Mouse (Mus musculus) macrophage (primary cell): ENCODE measurements at regions not wholly inside any gene's neighbourhood (a gene's known extent, or its start where the extent isn't known, plus 50 kb on each side); places are given as distances from the start of the nearest gene placed in this dataset.

ENCODE experiments used
- H3K27ac ChIP-seq: fragments of 350-480 bp; formaldehyde crosslinking; 2 replicates; pipeline ENCODE4 v1.9.0; 2021
- H3K36me3 ChIP-seq: fragments of 350-480 bp; formaldehyde crosslinking; 2 replicates; pipeline ENCODE4 v1.9.0; 2021; ENCODE audit errors: inconsistent target
- H3K4me3 ChIP-seq: fragments of 350-480 bp; formaldehyde crosslinking; 2 replicates; pipeline ENCODE4 v1.9.0; 2021; ENCODE audit errors: inconsistent target
- H3K79me2 ChIP-seq: fragments of 350-480 bp; formaldehyde crosslinking; 2 replicates; pipeline ENCODE4 v1.9.0; 2021; ENCODE audit errors: inconsistent target
- WGBS: methylation state at CpG from one replicate; pipeline ENCODE4 v1.1.7; 2026; ENCODE audit warnings: inconsistent platforms; ENCODE audit not compliant: missing documents; 5-methylcytosine and 5-hydroxymethylcytosine counted together

DNA sequence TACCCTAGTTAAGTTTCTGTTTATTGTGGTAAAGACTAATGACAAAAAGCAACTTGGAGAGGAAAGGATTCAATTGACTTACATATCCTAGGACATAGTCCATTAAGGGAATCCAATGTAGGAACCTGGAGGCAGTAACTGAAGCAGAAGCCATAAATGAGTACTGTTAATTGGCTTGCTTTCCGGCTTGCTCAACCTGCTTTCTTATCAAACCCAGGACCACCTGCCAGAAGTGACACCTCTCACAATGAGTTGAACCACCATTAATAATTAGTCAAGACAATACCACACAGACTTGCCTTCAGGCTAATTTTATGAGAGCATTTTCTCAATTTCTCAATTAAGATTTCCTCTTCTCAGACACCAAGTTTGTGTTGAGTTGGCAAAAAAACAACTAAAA is 148.8 kb downstream of the Ccser2 start:
- WGBS: 77% methylated on average over 1 of the region's 1 CpGs
- no peak overlapping the region for H3K27ac ChIP-seq
- no peak overlapping the region for H3K4me3 ChIP-seq
- no peaks in the 10 kb centered on the region for H3K36me3 ChIP-seq
- H3K79me2 ChIP-seq: no peaks in the 10 kb centered on the region

DNA sequence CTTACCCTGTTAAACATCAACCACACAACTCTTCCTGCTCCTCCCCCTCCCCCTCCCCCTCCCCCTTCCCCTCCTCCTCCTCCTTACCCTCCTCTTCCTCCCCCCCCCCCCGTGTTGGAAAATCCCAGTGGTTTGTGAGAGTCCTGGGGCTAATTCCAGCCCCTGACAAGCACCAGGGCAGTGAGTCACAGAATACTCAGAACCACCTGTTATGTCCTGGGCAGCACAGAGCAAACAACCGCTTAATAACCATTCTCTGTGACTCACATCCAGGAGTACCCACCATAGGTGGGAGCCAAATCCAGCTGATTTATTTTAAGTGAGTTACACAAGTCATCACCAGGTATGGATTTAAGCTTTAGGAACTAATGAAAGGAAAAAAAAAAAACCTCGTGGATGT is 166.2 kb downstream of the Ccser2 start:
- H3K79me2 ChIP-seq: no peaks in the 10 kb centered on the region
- no peaks in the 10 kb centered on the region for H3K36me3 ChIP-seq
- no peak overlapping the region for H3K4me3 ChIP-seq
- whole genome bisulfite sequencing: 100% methylated on average over 2 of the region's 3 CpGs
- H3K27ac ChIP-seq: no peak overlapping the region

DNA sequence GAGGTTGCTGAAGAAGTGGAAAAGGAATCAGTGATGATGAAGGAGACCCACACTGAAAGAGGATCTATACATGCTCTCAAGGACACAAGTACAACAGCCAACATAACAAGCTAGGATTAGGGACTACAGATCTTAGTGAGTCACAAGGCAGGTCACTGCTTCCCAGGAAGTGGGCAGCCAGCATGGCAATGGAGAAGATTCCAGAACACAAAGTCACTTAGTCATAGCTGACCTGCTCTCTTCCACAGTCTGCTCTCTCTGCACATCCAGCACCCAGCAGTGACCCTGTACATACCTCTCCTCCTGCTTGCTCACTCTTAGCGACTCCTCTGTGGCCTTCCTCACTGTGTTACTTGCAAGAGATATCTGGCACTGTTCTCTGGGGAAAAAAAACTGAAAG is 168.8 kb downstream of the Ccser2 start:
- 60% methylated on average over 1 of the region's 1 CpGs for WGBS

DNA sequence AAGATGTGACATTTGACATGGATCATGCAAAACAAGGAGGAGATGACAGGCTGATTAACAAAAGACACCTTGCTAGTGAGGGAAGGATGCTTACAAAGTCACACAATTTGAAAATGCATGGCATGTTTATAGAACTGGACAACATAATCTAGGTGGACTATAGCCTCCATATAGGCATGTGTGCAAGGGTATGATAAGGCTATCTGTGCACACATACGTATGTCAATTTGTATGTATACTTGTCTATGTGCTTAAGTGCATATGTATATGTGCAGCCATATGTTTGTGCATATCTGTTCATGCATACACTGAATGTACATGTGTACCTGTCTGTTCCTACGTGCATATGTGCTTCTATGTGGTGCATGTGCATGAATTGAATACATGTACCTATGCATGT is 186.7 kb downstream of the Ccser2 start:
- H3K79me2 ChIP-seq: no peaks in the 10 kb centered on the region
- 81% methylated on average over 2 of the region's 2 CpGs for WGBS
- no peak overlapping the region for H3K4me3 ChIP-seq
- H3K36me3 ChIP-seq: no peaks in the 10 kb centered on the region
- H3K27ac ChIP-seq: no peak overlapping the region

More for the DNA sequence above, 168.8 kb downstream of the Ccser2 start:
- H3K36me3 ChIP-seq: no peaks in the 10 kb centered on the region
- H3K4me3 ChIP-seq: no peak overlapping the region
- H3K79me2 ChIP-seq: no peaks in the 10 kb centered on the region
- no peak overlapping the region for H3K27ac ChIP-seq

DNA sequence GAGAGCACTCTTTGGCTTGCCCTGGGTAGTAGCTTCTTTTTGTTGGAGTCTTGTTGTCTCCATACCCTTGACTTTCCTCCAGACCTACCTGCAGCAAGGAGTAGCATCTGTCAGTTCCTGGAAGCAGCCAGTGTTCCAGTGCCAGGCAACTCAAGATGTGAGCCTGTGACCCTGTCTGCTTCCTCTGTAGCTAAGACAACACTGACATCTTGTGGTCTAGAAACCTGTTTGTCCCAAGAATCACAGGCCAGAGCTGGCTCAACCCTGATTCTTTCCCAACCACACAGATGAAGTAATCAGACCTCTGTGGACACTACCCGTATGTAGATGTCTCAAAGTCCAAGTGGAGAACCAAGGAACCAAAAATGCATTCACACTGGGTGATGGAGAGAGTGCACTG is 189.6 kb downstream of the Ccser2 start:
- WGBS: 46% methylated on average over 1 of the region's 1 CpGs

DNA sequence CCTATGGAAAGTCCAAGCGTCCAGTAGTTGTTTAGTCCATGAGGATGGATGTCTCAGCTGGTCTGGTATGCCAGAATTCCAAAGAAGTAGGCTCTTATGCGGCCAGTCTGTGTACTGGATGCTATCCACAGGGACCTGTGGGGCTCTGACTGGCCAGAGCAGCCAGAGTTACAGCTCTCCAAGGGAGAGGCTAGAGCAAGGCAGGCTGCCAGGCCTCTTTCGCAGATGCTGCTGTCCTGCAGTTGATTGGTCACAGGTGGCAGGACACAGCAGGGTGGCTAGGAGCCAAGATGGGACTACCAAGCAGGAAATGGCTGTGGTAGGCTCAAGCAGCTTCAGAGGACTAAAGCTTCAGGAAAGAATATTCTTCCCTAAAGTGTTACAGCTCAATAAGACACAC is 194.2 kb downstream of the Ccser2 start:
- 58% methylated on average over 3 of the region's 3 CpGs for WGBS
- Histone ChIP-seq H3K27ac (no peak overlapping the region), H3K4me3 (no peak overlapping the region), H3K36me3 (no peaks in the 10 kb centered on the region), H3K79me2 (no peaks in the 10 kb centered on the region)

More for the DNA sequence above, 189.6 kb downstream of the Ccser2 start:
- H3K36me3 ChIP-seq: no peaks in the 10 kb centered on the region
- no peaks in the 10 kb centered on the region for H3K79me2 ChIP-seq
- H3K27ac ChIP-seq: no peak overlapping the region
- H3K4me3 ChIP-seq: no peak overlapping the region

DNA sequence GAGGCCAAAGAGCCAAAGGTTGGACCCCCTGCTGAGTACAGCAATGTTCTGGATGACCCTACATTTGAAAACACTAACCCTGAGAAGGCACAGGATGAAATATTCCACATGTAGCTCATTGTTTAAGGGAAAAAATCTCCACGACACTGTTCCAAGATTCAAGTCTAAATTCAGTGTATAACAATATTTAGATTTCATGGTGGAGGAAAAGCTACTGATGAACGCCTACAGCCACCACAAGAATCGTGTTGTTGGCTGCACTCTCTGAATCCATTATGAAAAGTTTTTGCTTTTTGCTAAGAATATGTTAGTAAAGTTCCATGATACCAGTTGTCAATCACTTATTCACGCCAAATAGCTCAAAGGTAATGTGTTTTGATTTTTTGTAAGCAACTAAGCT is 204.2 kb downstream of the Ccser2 start:
- Histone ChIP-seq H3K4me3 (no peak overlapping the region), H3K27ac (no peak overlapping the region), H3K36me3 (no peaks in the 10 kb centered on the region), H3K79me2 (no peaks in the 10 kb centered on the region)
- WGBS: 87% methylated on average over 4 of the region's 4 CpGs

DNA sequence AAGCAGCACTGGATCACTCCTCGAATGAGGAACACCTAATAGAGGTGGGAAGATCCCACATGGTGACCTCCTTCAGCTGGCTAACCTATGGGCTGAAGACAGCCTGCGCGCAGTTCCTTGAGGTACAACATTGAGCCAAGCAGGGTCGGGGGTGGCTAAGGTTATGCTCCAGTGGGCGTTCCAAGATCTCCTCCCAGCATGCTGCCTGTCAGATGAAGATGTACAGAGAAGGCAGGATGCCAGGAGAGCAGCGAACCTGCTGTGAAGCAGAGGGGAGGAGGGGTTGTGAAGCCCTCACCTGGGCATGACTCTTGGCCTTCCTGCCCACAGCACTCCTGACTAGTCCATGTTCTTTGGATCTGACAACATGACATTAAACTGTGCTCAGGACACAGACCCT is 212.5 kb downstream of the Ccser2 start:
- H3K79me2 ChIP-seq: no peaks in the 10 kb centered on the region
- no peak overlapping the region for H3K4me3 ChIP-seq
- WGBS: 84% methylated on average over 6 of the region's 6 CpGs
- no peaks in the 10 kb centered on the region for H3K36me3 ChIP-seq
- no peak overlapping the region for H3K27ac ChIP-seq

DNA sequence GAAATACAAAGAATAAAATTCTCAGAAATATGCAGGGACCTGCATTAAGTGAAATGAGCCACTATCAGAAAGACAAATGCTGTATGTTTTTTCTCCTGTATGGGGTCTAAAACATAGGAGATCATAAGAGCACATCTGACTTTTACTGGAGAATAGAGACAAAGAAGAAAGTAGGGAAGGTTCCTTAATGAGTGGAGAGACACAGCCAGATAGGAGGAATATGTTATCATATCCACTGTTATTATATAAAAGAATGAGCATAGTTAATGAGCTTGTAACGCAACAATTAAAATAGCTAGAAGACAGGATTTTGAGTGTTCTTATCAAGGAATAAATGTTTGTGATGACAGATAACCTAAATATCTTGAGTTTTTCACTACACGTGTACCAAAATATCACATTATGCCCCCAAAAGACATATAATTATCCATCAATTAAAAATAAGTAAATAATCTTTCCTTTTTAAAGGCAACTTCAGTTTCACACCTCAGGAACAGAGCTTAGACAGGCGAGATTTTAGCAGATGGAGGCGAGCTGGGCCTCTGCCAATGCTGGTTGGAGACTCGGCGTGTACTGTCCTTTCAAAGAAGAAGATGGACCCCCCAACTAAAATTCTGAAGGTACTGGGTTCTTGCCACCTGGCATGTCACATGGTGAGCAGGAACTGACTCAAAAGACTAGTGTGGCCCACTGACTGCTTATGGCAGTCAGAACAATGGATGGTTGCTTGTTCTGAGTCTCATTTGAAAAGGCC is 220.3 kb downstream of the Ccser2 start:
- no peaks in the 10 kb centered on the region for H3K79me2 ChIP-seq
- 93% methylated on average over 6 of the region's 6 CpGs for WGBS

DNA sequence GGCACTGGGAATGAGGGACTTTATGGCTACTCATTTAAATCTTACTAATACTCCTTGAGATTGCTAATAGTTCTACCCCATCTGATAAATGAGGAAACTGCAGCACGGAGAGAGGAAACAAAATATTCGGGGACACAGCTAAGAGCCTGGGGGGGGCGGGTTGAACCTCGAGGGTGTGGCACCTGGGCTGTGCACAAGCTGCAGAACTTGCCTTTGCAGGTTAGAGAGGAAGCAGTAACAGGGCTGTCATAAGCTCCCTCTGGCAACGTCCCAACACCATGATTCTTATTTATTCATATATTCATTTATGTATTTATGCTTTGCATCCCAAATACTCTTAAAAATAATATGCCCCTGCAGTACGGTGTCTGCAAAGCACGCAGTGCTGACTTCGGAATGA is 237.5 kb downstream of the Ccser2 start:
- WGBS: 42% methylated on average over 7 of the region's 8 CpGs
- Histone ChIP-seq H3K27ac (no peak overlapping the region), H3K4me3 (no peak overlapping the region), H3K36me3 (no peaks in the 10 kb centered on the region), H3K79me2 (no peaks in the 10 kb centered on the region)

More for the DNA sequence above, 220.3 kb downstream of the Ccser2 start:
- Histone ChIP-seq H3K36me3 (no peaks in the 10 kb centered on the region), H3K27ac (no peak overlapping the region), H3K4me3 (no peak overlapping the region)

DNA sequence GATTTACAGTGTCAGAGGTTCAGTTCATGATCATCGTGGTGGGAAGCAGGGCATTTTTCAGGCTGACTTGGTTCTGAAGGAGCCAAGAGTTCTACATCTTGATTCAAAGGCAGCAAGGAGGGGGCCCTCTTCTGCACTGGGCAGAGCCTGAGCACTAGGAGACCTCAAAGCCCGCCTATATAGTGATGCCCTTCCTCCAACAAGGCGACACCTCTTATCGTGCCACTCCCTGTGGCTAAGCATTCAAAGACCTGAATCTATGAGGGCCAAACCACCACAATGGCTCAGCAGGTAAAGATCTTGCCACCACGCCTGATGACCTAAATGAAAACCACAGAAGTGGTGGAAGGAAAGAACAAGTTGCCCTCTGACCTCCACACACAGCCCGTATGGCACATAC is 242.5 kb downstream of the Ccser2 start:
- WGBS: 71% methylated on average over 6 of the region's 6 CpGs
- no peaks in the 10 kb centered on the region for H3K79me2 ChIP-seq
- H3K27ac ChIP-seq: no peak overlapping the region
- no peak overlapping the region for H3K4me3 ChIP-seq
- no peaks in the 10 kb centered on the region for H3K36me3 ChIP-seq

DNA sequence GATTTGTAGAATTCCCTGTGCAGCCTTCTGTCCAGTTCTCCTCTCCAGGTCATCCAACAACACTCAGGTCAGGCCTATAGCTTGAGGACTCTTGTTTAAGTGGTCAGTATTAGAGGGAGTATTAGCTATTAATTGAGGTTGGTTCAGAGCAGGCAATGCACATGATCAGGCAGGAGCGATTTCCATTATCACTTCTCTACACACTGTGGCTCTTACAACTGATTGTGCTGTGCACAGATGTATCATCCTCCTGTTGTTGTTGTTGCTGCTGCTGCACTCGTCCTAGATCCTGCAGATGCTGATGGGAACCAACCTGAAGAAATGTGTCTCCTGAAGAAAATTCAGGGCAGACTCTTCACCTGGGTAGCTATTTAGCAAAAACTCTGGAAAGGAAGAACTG is 252.9 kb downstream of the Ccser2 start:
- Histone ChIP-seq H3K27ac (no peak overlapping the region), H3K79me2 (no peaks in the 10 kb centered on the region), H3K36me3 (no peaks in the 10 kb centered on the region), H3K4me3 (no peak overlapping the region)
- WGBS: 83% methylated on average over 2 of the region's 2 CpGs

DNA sequence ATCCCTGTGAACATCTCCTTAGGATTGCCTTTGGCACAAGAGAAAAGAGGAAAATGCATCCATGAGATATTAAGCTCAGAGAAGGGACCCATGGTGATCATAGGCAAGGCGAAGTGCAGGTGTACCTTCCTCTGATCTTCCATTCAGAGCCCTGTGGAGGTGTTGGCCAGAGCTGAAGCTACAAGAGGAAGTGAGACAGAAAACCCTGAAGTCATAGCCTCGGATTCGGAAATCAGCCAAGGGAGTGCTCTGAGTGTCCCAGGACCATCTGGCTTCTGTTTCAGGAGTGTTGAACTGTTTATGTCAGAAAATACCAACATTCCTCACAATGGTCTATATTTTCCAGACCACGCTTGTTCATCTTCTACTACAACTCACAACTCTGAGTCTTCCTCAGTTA is 271.6 kb downstream of the Ccser2 start:
- Histone ChIP-seq H3K27ac (no peak overlapping the region), H3K4me3 (no peak overlapping the region), H3K79me2 (no peaks in the 10 kb centered on the region), H3K36me3 (no peaks in the 10 kb centered on the region)
- 96% methylated on average over 4 of the region's 4 CpGs for WGBS

DNA sequence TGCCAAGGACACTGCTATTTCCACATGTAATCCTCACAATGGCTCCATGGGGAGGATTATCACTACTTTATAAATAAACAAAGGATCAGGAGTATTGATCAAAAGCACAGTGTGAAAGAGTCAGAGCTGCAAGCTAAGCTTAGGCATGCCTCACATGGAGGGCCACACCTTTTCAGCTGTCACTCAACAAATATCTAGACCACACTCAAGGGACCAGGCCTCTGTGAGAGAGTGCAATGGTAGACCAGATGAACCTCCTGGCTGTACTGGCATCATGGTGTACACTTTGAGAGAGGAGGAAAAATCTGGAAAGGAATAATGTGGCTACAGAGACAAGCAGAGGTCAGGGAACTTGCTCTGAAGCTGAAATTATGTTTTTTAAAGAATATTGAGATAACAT is 276.6 kb downstream of the Ccser2 start:
- no peak overlapping the region for H3K4me3 ChIP-seq
- no peaks in the 10 kb centered on the region for H3K79me2 ChIP-seq
- H3K27ac ChIP-seq: no peak overlapping the region
- no peaks in the 10 kb centered on the region for H3K36me3 ChIP-seq

DNA sequence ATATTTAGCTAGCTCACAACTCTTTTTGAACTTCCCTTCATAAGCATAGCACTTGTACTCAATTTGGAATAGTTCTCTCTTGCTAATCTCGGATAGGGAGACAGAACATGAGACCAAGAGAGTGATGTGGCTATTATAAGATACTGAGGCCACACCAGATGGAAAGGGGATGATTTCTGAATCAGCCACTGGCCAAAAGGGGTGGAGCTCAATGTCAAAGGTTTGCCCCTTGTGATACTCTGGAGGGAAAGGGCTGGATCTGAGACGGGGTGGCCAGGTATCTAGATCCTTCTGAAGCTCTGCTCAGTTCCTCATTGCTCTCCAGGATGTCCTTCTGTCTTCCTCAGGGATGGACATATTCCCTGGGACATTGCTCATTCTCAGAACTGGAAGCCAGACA is 277.6 kb downstream of the Ccser2 start:
- Histone ChIP-seq H3K79me2 (no peaks in the 10 kb centered on the region), H3K36me3 (no peaks in the 10 kb centered on the region), H3K4me3 (no peak overlapping the region), H3K27ac (no peak overlapping the region)
- 83% methylated on average over 2 of the region's 2 CpGs for WGBS

DNA sequence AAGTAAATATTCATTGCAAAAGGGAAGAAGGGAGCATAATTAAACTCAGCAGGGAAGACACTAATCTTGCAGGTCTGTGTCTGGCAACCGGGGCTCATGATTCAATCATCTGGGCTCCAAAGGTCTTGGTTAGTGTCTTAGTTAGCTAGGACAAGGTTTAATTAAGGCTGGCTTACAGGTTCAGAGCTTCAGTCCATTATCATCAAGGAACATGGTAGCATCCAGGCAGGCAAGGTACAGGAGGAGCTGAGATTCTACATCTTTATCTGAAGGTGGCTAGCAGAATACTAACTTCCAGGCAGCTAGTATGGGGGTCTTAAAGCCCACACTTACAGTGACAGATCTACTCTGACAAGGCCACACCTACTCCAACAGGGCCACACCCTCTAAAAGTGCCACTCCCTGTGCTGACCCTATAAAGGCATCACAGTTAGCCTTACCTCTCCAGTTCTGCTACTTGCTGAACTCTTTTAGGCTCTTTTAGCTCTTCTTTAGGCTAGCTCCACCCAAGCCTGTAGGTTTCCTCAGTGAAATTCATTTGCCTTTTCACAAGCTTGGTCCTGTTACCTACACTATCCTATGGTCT is 309.8 kb downstream of the Ccser2 start:
- H3K27ac ChIP-seq: no peak overlapping the region
- WGBS: 90% methylated on average over 1 of the region's 1 CpGs
- no peak overlapping the region for H3K4me3 ChIP-seq
- H3K36me3 ChIP-seq: no peaks in the 10 kb centered on the region
- H3K79me2 ChIP-seq: no peaks in the 10 kb centered on the region
